Mouse (Mus musculus): ENCODE results near the gene Tada2b. TPM values are rescaled to one million over a fixed set of nuclear protein-coding genes. Genes with fewer than 3 reads are reported as not detected.

The Tada2b gene
- polyA plus RNA-seq, 1 experiment from 2014 or later, result 1.6 TPM

DNA sequence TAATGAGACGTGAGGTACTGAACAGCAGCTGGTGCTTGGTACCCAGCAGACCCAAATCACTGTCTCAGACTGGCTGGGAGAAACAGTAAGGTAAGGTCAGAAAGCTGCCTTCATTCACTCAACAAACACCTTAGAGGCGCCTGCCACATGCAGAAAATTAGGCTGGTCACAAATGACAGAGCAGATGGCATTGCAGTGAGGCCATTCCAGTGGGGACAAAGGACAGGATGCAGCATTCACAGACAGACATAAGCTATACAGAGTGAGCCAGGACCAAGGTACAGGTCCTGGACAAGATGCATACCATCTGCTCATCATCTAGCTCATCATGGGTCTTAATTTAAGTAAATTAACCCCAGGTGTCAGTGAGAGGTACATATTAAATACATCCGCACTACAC, 33.5 kb upstream of the Tada2b start:
- Histone ChIP-seq H3K27me3 (replicated peaks; ENCODE audit: control insufficient read depth, insufficient read depth, low read length) (no peaks in the 10 kb centered on the region), H3K4me2 (ENCODE audit: low read depth, low read length) (no peak overlapping the region), H3K9ac (ENCODE audit: low read depth, low read length) (no peak overlapping the region), H3K4me3 (ENCODE audit: low read length) (no peak overlapping the region), H3K27ac (ENCODE audit: low read length) (no peak overlapping the region), H3K9me3 (ENCODE audit: control insufficient read depth, low read length) (no peaks in the 10 kb centered on the region), H3K4me1 (ENCODE audit: control insufficient read depth, insufficient read depth, low read length) (no peaks in the 10 kb centered on the region), H3K36me3 (ENCODE audit: control insufficient read depth, insufficient read depth, low read length) (peaks cover 9% of the 10 kb centered on the region; the same call in 1 of the 2 replicates)
- ATAC-seq, result no peak
- 85% methylated on average over 3 of the region's 3 CpGs for WGBS

DNA sequence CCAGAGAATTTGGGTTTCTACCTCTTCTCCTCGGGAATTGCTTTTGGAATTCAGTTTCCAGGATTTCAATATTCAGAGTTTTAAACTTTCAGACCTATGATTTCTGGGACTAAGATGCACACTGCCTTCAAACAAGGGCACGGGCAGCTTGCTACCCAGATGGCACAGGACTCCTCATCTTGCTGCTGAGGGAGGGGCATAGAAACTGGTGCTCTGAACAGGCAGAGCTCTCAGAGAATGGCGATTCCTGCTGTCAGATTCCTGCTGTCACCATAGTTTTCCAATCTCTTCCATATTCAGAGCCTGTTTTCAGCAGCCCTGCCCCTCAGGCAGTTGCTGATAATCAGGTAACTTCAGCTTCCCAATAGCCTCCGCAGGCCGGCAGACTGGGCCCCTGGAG, 31.5 kb upstream of the Tada2b start:
- Histone ChIP-seq H3K9ac (ENCODE audit: low read depth, low read length) (no peak overlapping the region), H3K4me2 (ENCODE audit: low read depth, low read length) (no peak overlapping the region), H3K4me1 (ENCODE audit: control insufficient read depth, insufficient read depth, low read length) (no peaks in the 10 kb centered on the region), H3K27ac (ENCODE audit: low read length) (no peak overlapping the region), H3K4me3 (ENCODE audit: low read length) (no peak overlapping the region), H3K36me3 (ENCODE audit: control insufficient read depth, insufficient read depth, low read length) (peaks cover 8% of the 10 kb centered on the region), H3K27me3 (replicated peaks; ENCODE audit: control insufficient read depth, insufficient read depth, low read length) (no peaks in the 10 kb centered on the region), H3K9me3 (ENCODE audit: control insufficient read depth, low read length) (no peaks in the 10 kb centered on the region)
- ATAC-seq, result no peak
- WGBS, result 86% methylated on average over 5 of the region's 5 CpGs

DNA sequence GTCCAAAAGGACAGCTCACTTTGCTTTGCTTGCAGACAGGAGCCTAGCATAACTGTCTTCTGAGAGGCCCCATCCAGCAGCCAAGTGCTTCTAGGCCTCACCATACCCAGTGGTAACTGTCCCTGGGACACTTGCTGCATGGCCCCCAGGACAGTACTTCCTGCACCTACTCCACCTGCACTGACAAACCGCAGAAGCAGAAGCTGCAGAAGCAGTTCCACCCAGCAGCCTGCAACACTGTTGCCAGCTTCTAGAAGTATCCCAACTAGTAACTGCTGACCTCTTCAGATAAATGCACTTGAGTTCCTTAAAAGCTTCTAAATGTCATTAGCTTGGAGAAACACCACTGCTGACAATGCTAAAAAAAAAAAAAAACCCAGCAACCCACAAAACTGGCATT, 31.0 kb upstream of the Tada2b start:
- peaks cover 6% of the 10 kb centered on the region for H3K36me3 ChIP-seq (ENCODE audit: control insufficient read depth, insufficient read depth, low read length)
- H3K9me3 ChIP-seq (ENCODE audit: control insufficient read depth, low read length), result no peaks in the 10 kb centered on the region
- no peaks in the 10 kb centered on the region for H3K4me1 ChIP-seq (ENCODE audit: control insufficient read depth, insufficient read depth, low read length)
- 91% methylated on average over 1 of the region's 1 CpGs for WGBS
- no peak overlapping the region for H3K9ac ChIP-seq (ENCODE audit: low read depth, low read length)
- no peaks in the 10 kb centered on the region for H3K27me3 ChIP-seq (replicated peaks; ENCODE audit: control insufficient read depth, insufficient read depth, low read length)
- no peak overlapping the region for H3K27ac ChIP-seq (ENCODE audit: low read length)
- no peak overlapping the region for H3K4me2 ChIP-seq (ENCODE audit: low read depth, low read length)
- no peak for ATAC-seq
- H3K4me3 ChIP-seq (ENCODE audit: low read length), result no peak overlapping the region

DNA sequence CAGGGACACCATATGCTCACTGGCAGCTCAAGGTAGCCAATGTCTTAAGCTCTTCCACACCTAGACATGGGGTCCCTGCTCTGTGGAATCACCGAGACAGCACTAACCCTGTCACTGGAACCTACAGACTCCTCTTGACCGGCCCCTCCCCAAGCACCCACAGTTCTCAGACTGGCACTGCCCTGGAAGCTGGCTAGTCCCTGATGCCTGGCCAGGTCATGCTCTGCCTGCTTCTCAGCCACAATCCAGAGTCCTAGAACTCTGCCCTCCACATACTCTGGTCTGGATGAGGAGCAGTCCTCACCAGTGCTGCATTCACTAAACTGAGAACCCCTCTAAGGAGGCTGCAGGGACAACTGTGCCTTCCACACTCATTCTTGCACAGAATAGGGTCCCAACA, 26.9 kb upstream of the Tada2b start:
- H3K36me3 ChIP-seq (ENCODE audit: control insufficient read depth, insufficient read depth, low read length), result peaks cover 2% of the 10 kb centered on the region

DNA sequence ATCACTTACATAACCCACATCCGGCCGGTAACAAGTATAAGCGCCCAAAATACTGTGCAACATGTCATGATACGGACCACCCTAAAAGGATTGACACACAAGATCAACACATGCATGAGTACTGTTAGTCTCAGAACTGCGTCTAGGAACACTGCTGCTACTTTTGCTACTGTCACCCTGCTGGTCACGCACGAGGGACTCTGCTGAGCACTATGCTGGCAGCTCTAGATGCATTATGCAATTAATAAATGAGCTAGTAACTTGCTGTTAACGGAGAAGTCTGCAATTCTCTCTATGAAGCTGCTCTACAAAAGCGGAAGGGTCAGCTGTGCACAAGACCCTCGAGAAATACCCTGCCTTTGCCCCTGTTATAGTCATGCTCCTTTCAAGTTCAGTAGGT, 24.3 kb upstream of the Tada2b start:
- Histone ChIP-seq H3K27ac (ENCODE audit: low read length) (no peak overlapping the region), H3K36me3 (ENCODE audit: control insufficient read depth, insufficient read depth, low read length) (peaks cover 7% of the 10 kb centered on the region), H3K27me3 (replicated peaks; ENCODE audit: control insufficient read depth, insufficient read depth, low read length) (no peaks in the 10 kb centered on the region), H3K4me2 (ENCODE audit: low read depth, low read length) (no peak overlapping the region), H3K4me1 (ENCODE audit: control insufficient read depth, insufficient read depth, low read length) (peaks cover 2% of the 10 kb centered on the region; the same call in 1 of the 2 replicates), H3K4me3 (ENCODE audit: low read length) (no peak overlapping the region), H3K9ac (ENCODE audit: low read depth, low read length) (no peak overlapping the region), H3K9me3 (ENCODE audit: control insufficient read depth, low read length) (no peaks in the 10 kb centered on the region)
- no peak for ATAC-seq
- WGBS, result 94% methylated on average over 10 of the region's 10 CpGs

More for the DNA sequence above, 26.9 kb upstream of the Tada2b start:
- no peaks in the 10 kb centered on the region for H3K9me3 ChIP-seq (ENCODE audit: control insufficient read depth, low read length)
- H3K4me2 ChIP-seq (ENCODE audit: low read depth, low read length), result no peak overlapping the region
- no peak overlapping the region for H3K27ac ChIP-seq (ENCODE audit: low read length)
- WGBS, result 86% methylated on average over 2 of the region's 2 CpGs
- H3K4me1 ChIP-seq (ENCODE audit: control insufficient read depth, insufficient read depth, low read length), result no peaks in the 10 kb centered on the region
- H3K9ac ChIP-seq (ENCODE audit: low read depth, low read length), result no peak overlapping the region
- H3K4me3 ChIP-seq (ENCODE audit: low read length), result no peak overlapping the region
- ATAC-seq, result no peak
- H3K27me3 ChIP-seq (replicated peaks; ENCODE audit: control insufficient read depth, insufficient read depth, low read length), result no peaks in the 10 kb centered on the region

DNA sequence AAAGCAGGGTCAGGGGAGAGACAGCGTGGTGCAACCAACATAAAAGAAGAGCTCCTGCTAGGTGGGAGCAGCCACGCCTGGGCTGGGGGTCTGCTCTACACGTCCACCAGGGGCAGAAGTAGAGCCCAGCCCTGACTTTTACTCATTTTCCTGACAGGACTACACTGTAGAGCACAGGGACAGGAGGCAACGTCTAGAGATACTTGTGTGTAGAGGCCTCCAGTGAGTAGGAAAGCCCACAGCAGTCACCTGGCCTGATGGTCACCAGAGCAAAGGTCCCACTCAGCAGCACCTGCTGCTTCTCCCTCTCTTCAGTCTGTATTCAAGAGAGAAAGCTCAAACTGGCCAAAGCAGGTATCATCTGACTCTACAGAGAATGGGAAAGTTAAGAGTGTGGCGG, 21.6 kb upstream of the Tada2b start:
- Histone ChIP-seq H3K36me3 (ENCODE audit: control insufficient read depth, insufficient read depth, low read length) (peaks cover 8% of the 10 kb centered on the region), H3K9me3 (ENCODE audit: control insufficient read depth, low read length) (no peaks in the 10 kb centered on the region)
- 67% methylated on average over 5 of the region's 5 CpGs for WGBS

DNA sequence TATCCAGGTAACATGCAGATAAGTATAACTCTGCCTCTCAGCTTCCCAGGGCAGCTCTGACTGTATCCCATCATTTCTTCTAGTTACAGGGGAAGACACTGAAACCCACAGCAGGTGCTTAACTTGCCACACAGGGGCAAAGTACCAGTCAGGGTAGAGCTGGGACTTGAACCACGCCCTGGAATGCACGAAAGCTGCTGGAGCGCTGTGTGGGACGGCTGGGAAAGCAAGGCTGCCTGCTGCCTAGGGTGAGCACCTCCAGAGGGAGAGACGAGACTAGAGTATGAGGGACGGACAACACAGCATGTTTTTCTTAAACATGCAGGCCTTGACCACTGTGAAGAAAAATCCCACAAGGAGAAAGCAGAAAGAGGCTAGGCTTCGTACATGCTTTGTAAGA, 21.1 kb upstream of the Tada2b start:
- 74% methylated on average over 7 of the region's 7 CpGs for WGBS
- ATAC-seq, result peak; percentile 93
- peaks cover 8% of the 10 kb centered on the region for H3K36me3 ChIP-seq (ENCODE audit: control insufficient read depth, insufficient read depth, low read length)

More for the DNA sequence above, 21.6 kb upstream of the Tada2b start:
- no peak overlapping the region for H3K4me3 ChIP-seq (ENCODE audit: low read length)
- no peak overlapping the region; the same call in 1 of the 2 replicates for H3K9ac ChIP-seq (ENCODE audit: low read depth, low read length)
- H3K27me3 ChIP-seq (replicated peaks; ENCODE audit: control insufficient read depth, insufficient read depth, low read length), result no peaks in the 10 kb centered on the region
- H3K27ac ChIP-seq (ENCODE audit: low read length), result 0 out of 2 replicates have a peak overlapping the region, but pooled peaks have one; percentile 12
- H3K4me1 ChIP-seq (ENCODE audit: control insufficient read depth, insufficient read depth, low read length), result peaks cover 2% of the 10 kb centered on the region; the same call in 1 of the 2 replicates
- ATAC-seq, result peak; percentile 80
- no peak overlapping the region for H3K4me2 ChIP-seq (ENCODE audit: low read depth, low read length)

DNA sequence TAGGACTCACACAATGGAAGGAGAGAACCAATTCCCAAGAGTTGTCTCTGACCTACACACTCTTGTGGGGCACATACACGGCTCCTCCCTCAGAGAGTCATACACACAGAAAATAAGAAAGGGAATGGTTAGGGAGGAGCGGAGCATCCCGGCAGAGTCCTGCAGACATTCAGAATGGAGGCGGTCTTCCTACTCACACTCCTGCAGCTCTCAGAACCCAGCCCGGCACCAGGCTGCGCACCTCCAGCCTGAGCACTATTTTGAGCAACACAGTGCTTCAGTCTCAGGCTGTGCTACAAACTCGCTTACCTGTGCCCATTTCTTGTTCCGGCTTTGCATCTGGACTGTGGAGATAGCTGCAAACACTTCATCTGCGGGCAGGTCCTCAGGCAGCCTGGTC, 10.6 kb upstream of the Tada2b start:
- no peak overlapping the region for H3K9ac ChIP-seq (ENCODE audit: low read depth, low read length)
- no peaks in the 10 kb centered on the region for H3K27me3 ChIP-seq (replicated peaks; ENCODE audit: control insufficient read depth, insufficient read depth, low read length)
- H3K4me2 ChIP-seq (ENCODE audit: low read depth, low read length), result no peak overlapping the region
- no peak overlapping the region for H3K4me3 ChIP-seq (ENCODE audit: low read length)
- no peaks in the 10 kb centered on the region for H3K9me3 ChIP-seq (ENCODE audit: control insufficient read depth, low read length)
- peaks cover 17% of the 10 kb centered on the region for H3K36me3 ChIP-seq (ENCODE audit: control insufficient read depth, insufficient read depth, low read length)
- no peak for ATAC-seq
- no peak overlapping the region for H3K27ac ChIP-seq (ENCODE audit: low read length)
- 95% methylated on average over 9 of the region's 9 CpGs for WGBS
- H3K4me1 ChIP-seq (ENCODE audit: control insufficient read depth, insufficient read depth, low read length), result no peaks in the 10 kb centered on the region

More for the DNA sequence above, 21.1 kb upstream of the Tada2b start:
- Histone ChIP-seq H3K27ac (ENCODE audit: low read length) (0 out of 2 replicates have a peak overlapping the region, but pooled peaks have one; percentile 12), H3K4me1 (ENCODE audit: control insufficient read depth, insufficient read depth, low read length) (peaks cover 2% of the 10 kb centered on the region; the same call in 1 of the 2 replicates), H3K4me3 (ENCODE audit: low read length) (no peak overlapping the region), H3K9ac (ENCODE audit: low read depth, low read length) (no peak overlapping the region; the same call in 1 of the 2 replicates), H3K4me2 (ENCODE audit: low read depth, low read length) (no peak overlapping the region), H3K9me3 (ENCODE audit: control insufficient read depth, low read length) (no peaks in the 10 kb centered on the region), H3K27me3 (replicated peaks; ENCODE audit: control insufficient read depth, insufficient read depth, low read length) (no peaks in the 10 kb centered on the region)

DNA sequence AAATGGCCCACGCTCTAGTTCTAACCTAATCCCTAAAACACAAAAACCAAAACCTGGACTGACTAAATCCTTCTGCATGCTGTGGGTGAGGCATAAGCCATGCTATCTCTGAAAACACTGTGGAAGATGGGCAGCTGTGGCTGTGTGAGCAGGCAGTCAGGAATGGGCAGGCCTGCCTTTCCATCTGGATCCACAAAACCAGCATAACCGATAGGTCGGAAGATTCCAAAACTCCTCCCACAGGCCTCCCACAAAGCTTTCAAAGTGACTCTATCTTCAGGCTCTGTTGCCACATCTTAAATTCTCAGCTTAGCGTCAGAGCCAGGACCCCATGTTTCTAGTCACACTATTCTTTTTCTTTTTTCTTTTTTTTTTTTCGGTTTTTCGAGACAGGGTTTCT, 9.8 kb upstream of the Tada2b start:
- Histone ChIP-seq H3K27ac (ENCODE audit: low read length) (no peak overlapping the region), H3K4me3 (ENCODE audit: low read length) (no peak overlapping the region), H3K36me3 (ENCODE audit: control insufficient read depth, insufficient read depth, low read length) (peaks cover 15% of the 10 kb centered on the region), H3K4me2 (ENCODE audit: low read depth, low read length) (no peak overlapping the region), H3K9ac (ENCODE audit: low read depth, low read length) (no peak overlapping the region), H3K4me1 (ENCODE audit: control insufficient read depth, insufficient read depth, low read length) (no peaks in the 10 kb centered on the region), H3K9me3 (ENCODE audit: control insufficient read depth, low read length) (no peaks in the 10 kb centered on the region), H3K27me3 (replicated peaks; ENCODE audit: control insufficient read depth, insufficient read depth, low read length) (no peaks in the 10 kb centered on the region)
- WGBS, result 92% methylated on average over 6 of the region's 6 CpGs
- no peak for ATAC-seq

DNA sequence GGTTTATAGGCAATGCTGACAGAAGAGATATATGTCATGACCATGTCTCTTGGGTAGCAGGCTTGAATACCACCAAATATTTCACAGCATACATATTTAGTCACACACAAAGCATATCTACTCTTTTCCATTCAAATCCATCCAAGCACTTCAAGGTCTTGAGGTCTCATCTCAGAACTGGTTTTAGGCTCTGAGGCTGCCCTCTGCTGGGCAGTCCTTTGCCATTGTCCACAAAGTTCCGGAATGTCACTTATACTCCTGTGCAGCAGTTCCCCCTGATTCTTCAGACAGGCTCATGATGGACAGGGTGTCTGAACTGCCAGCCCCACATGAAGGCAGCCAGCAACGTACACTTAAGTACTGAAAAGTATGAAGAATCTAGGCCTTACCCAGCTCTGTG, 5.1 kb upstream of the Tada2b start:
- no peak overlapping the region for H3K27ac ChIP-seq (ENCODE audit: low read length)
- WGBS, result 53% methylated on average over 2 of the region's 2 CpGs
- peaks cover 10% of the 10 kb centered on the region; the same call in 1 of the 2 replicates for H3K27me3 ChIP-seq (replicated peaks; ENCODE audit: control insufficient read depth, insufficient read depth, low read length)
- peaks cover 5% of the 10 kb centered on the region for H3K4me1 ChIP-seq (ENCODE audit: control insufficient read depth, insufficient read depth, low read length)
- no peak for ATAC-seq
- H3K9me3 ChIP-seq (ENCODE audit: control insufficient read depth, low read length), result no peaks in the 10 kb centered on the region
- peaks cover 9% of the 10 kb centered on the region; the same call in 1 of the 2 replicates for H3K36me3 ChIP-seq (ENCODE audit: control insufficient read depth, insufficient read depth, low read length)
- H3K4me3 ChIP-seq (ENCODE audit: low read length), result no peak overlapping the region
- no peak overlapping the region for H3K4me2 ChIP-seq (ENCODE audit: low read depth, low read length)
- no peak overlapping the region for H3K9ac ChIP-seq (ENCODE audit: low read depth, low read length)
